Mouse (Mus musculus) adrenal gland, postnatal 10 days (tissue): ENCODE results near the gene Sostdc1. TPM values are rescaled to one million over a fixed set of nuclear protein-coding genes. Genes with fewer than 3 reads are reported as not detected.

ENCODE experiments used
- total RNA-seq, 2 experiments: library from RNA; stranded (reverse); gene quantifications; 2 replicates each; pipeline ENCODE4 v1.2.3; 2021

Sostdc1 gene
- total RNA-seq, 2 experiments from 2014 or later: 2.1 to 5.1 TPM

Other genes with a start within 250 kb of the Sostdc1 start
- gene Ankmy2, start 157.0 kb upstream of the Sostdc1 start, total RNA-seq: 10 to 100 TPM; 28.6 to 34.7 TPM
- gene Bzw2, start 156.1 kb upstream of the Sostdc1 start, total RNA-seq: 10 to 100 TPM; 40.2 to 67.5 TPM
- not detected for gene Lrrc72, start 60.7 kb upstream of the Sostdc1 start, total RNA-seq
- gene Ispd, start 67.3 kb downstream of the Sostdc1 start, total RNA-seq: 1 to 10 TPM; 7.4 to 8.6 TPM
- gene D630036H23Rik, start 68.0 kb downstream of the Sostdc1 start, total RNA-seq: 1 to 10 TPM; 1.1 to 1.3 TPM